Mouse (Mus musculus): Measurements from ENCODE around the gene Bicdl1. TPM values are rescaled to one million over a fixed set of nuclear protein-coding genes. Genes with fewer than 3 reads are reported as not detected.

Gene Bicdl1
- polyA plus RNA-seq, 1 experiment from 2014 or later = 13.9 TPM

DNA sequence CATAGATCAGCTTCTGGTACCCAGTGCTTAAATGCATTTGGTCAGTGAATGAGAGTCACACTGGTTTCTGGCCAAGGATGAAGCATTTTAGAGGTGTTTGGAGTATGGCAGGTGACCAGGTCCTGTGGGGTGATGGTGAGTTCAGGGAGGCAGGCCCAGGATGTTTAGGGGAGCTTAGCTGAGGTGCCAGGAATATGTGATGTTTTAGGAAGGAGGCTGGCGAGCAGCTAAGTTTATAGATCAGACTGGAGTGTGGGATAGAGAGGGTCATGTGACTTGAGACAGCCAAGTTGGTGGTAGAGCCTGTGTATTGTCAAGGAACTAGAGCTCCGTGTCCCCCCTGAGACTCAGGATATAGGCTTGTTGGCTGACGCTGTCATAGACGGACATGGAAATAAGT lies 98.4 kb downstream of the Bicdl1 start:
- Histone ChIP-seq H3K4me1 (ENCODE audit: control insufficient read depth, insufficient read depth, low read length) (peaks cover 13% of the 10 kb centered on the region), H3K27ac (ENCODE audit: low read depth, low read length) (no peak overlapping the region), H3K4me3 (ENCODE audit: low read depth, low read length) (peak overlapping the region; percentile 98), H3K9ac (ENCODE audit: low read length) (no peak overlapping the region), H3K27me3 (ENCODE audit: control insufficient read depth, insufficient read depth, low read length) (no peaks in the 10 kb centered on the region), H3K36me3 (ENCODE audit: control insufficient read depth, insufficient read depth, low read length) (no peaks in the 10 kb centered on the region), H3K4me2 (ENCODE audit: low read depth) (peak overlapping the region; percentile 38), H3K9me3 (ENCODE audit: control insufficient read depth, low read length) (no peaks in the 10 kb centered on the region)
- DNase-seq (ENCODE audit: low spot score) (no peak), ATAC-seq (ENCODE audit: insufficient read depth, low FRiP score, low TSS enrichment) (no peak)
- WGBS = 79% methylated on average over 4 of the region's 4 CpGs

DNA sequence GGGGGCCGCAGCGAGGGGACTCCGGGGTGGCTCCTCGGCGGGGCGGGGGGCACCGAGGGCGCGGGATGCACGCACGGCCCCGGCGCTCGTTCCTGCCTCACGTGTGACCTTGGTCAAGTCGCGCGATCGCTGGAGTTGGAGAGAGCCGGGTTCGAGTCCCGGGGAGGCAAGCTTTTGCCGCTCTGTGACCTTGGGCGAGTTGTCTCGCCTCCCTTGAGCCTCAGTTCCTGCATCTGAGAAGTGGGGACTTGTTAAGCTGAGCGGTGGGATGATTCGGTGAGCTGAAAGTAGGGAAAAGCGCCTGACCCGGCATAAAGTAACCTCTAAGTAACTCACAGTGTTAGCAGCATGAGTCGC lies 99.1 kb downstream of the Bicdl1 start:
- WGBS = 2% methylated on average over 30 of the region's 30 CpGs
- peak; percentile 37 for DNase-seq (ENCODE audit: low spot score)
- ATAC-seq (ENCODE audit: insufficient read depth, low FRiP score, low TSS enrichment) = peak; percentile 8; the same call in 1 of the 2 replicates
- Histone ChIP-seq H3K4me3 (ENCODE audit: low read depth, low read length) (peak overlapping the region; percentile 98), H3K27me3 (ENCODE audit: control insufficient read depth, insufficient read depth, low read length) (no peaks in the 10 kb centered on the region), H3K9ac (ENCODE audit: low read length) (peak overlapping the region; percentile 84), H3K4me1 (ENCODE audit: control insufficient read depth, insufficient read depth, low read length) (peaks cover 13% of the 10 kb centered on the region), H3K9me3 (ENCODE audit: control insufficient read depth, low read length) (no peaks in the 10 kb centered on the region), H3K27ac (ENCODE audit: low read depth, low read length) (peak overlapping the region; percentile 86), H3K36me3 (ENCODE audit: control insufficient read depth, insufficient read depth, low read length) (no peaks in the 10 kb centered on the region), H3K4me2 (ENCODE audit: low read depth) (peak overlapping the region; percentile 38)

DNA sequence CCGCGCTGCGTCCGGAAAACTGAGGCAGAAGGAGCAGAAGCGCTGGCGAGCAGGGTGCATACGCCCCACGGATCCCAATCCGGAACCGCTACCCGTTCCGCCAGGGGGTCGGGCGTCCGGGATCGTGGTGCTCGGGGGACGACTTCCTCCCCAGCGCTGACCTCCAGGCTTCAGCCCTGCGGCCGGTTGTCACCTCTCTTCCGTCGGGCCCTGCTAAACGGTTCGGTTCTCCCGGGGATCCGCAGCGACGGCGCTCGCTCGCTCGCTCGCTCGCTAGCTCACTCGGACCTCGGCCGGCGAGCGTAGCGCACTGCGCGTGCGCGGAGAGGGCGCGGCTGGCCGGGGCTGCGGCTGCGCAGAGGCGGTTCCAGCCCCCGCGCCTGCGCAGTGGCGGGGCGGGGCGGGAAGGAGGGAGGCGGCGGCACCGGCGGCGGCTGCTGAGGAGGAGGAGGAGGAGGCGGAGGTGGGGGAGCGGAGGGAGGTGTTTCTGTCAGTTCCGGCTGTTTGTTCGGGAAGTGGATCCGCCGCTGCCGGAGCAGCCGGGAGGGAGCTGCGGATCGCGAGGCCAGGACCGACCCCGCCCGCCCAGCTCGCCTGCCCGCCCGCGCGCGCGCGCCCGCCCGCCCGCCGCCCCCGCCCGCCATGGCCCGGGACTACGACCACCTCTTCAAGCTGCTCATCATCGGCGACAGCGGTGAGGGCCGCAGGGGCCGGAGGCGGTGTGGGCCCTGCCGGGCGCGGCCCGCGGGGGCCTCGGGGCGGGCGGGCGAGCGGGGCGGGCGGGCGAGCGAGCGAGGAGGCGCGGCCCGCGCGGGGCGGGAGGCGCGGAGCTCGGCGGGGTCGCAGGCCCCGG lies 99.7 kb downstream of the Bicdl1 start, which contains the start of gene Rab35:
Gene Rab35, plus strand, starts transcription at position 404 of the 853 bp plus-strand sequence.
- Histone ChIP-seq H3K36me3 (ENCODE audit: control insufficient read depth, insufficient read depth, low read length) (no peaks in the 10 kb centered on the region), H3K4me1 (ENCODE audit: control insufficient read depth, insufficient read depth, low read length) (peaks cover 13% of the 10 kb centered on the region), H3K27me3 (ENCODE audit: control insufficient read depth, insufficient read depth, low read length) (no peaks in the 10 kb centered on the region), H3K27ac (ENCODE audit: low read depth, low read length) (peak within 1 kb of the TSS; percentile 86), H3K4me2 (ENCODE audit: low read depth) (peak within 1 kb of the TSS; percentile 38), H3K4me3 (ENCODE audit: low read depth, low read length) (peak within 1 kb of the TSS; percentile 98), H3K9me3 (ENCODE audit: control insufficient read depth, low read length) (no peaks in the 10 kb centered on the region), H3K9ac (ENCODE audit: low read length) (peak within 1 kb of the TSS; percentile 84)
- DNase-seq (ENCODE audit: low spot score) (peak; percentile 99), ATAC-seq (ENCODE audit: insufficient read depth, low FRiP score, low TSS enrichment) (peak; percentile 76)
- 1% methylated on average over 82 of the region's 125 CpGs for WGBS

DNA sequence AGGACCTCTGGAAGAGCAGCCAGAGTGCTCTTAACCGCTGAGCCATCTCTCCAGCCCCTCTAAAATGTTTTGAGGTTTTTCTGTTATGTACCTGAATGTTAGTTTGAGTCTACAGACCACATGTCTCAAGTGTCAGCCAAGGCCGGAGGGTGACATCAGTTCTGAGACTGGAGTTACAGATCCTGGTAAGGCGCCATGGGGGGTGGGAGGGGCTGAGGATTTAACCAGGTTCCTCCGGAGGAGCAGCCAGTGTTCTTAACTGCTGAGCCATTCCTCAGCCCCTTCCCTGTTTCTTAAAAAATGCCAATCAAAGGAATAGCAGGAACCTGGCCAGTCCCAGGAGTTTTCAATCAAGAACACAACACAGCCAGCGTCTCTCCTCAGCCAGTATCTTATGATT lies 101.1 kb downstream of the Bicdl1 start:
- no peak overlapping the region for H3K27ac ChIP-seq (ENCODE audit: low read depth, low read length)
- no peaks in the 10 kb centered on the region for H3K9me3 ChIP-seq (ENCODE audit: control insufficient read depth, low read length)
- no peak overlapping the region for H3K4me3 ChIP-seq (ENCODE audit: low read depth, low read length)
- H3K36me3 ChIP-seq (ENCODE audit: control insufficient read depth, insufficient read depth, low read length) = no peaks in the 10 kb centered on the region
- DNase-seq (ENCODE audit: low spot score) (no peak), ATAC-seq (ENCODE audit: insufficient read depth, low FRiP score, low TSS enrichment) (no peak)
- peaks cover 13% of the 10 kb centered on the region for H3K4me1 ChIP-seq (ENCODE audit: control insufficient read depth, insufficient read depth, low read length)
- WGBS = 66% methylated on average over 5 of the region's 5 CpGs
- no peak overlapping the region for H3K4me2 ChIP-seq (ENCODE audit: low read depth)
- H3K9ac ChIP-seq (ENCODE audit: low read length) = no peak overlapping the region
- no peaks in the 10 kb centered on the region for H3K27me3 ChIP-seq (ENCODE audit: control insufficient read depth, insufficient read depth, low read length)

DNA sequence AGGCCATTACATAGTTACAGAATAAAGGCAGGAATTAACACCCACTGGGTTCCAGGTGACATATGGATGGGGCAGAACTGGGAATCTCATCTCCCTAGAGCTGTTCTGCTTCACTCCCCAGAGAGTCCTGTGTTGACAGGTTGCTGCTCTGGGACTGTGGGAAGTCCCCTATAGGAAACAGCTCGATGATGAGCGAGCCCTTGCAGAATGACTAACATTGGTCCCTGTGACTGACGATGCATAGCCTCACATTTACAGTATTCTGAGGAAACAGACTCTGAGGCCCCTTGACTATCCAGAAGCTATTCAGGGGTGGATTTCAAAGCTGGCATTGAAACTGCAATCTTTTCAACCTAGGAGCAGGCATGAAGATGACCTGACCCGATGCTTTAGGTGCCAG lies 101.7 kb downstream of the Bicdl1 start:
- Histone ChIP-seq H3K4me2 (ENCODE audit: low read depth) (no peak overlapping the region), H3K9me3 (ENCODE audit: control insufficient read depth, low read length) (no peaks in the 10 kb centered on the region), H3K27ac (ENCODE audit: low read depth, low read length) (no peak overlapping the region), H3K4me1 (ENCODE audit: control insufficient read depth, insufficient read depth, low read length) (peaks cover 13% of the 10 kb centered on the region), H3K36me3 (ENCODE audit: control insufficient read depth, insufficient read depth, low read length) (no peaks in the 10 kb centered on the region), H3K4me3 (ENCODE audit: low read depth, low read length) (no peak overlapping the region), H3K27me3 (ENCODE audit: control insufficient read depth, insufficient read depth, low read length) (no peaks in the 10 kb centered on the region), H3K9ac (ENCODE audit: low read length) (no peak overlapping the region)
- DNase-seq (ENCODE audit: low spot score) (no peak), ATAC-seq (ENCODE audit: insufficient read depth, low FRiP score, low TSS enrichment) (no peak)
- WGBS = 84% methylated on average over 4 of the region's 4 CpGs

DNA sequence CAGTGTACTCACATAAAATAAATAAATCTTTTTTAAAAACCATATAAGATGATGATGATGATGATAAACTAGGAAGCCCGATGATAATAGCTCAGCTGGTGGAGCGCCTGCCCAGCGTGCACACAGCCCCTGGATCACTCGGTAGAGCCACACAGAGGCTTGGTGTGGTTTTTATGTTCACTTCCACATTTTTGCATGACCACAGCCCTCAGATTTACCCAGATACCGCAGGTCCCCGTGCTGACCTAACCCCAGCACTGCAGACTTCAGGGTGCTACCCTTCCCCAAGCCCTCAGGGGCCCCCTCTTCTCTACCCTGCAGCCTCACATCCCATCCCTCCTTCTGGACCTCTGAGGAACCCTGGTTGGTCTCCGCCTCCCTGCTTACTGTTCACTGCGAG lies 103.3 kb downstream of the Bicdl1 start:
- Histone ChIP-seq H3K9me3 (ENCODE audit: control insufficient read depth, low read length) (no peaks in the 10 kb centered on the region), H3K4me2 (ENCODE audit: low read depth) (no peak overlapping the region), H3K4me1 (ENCODE audit: control insufficient read depth, insufficient read depth, low read length) (peaks cover 13% of the 10 kb centered on the region), H3K36me3 (ENCODE audit: control insufficient read depth, insufficient read depth, low read length) (no peaks in the 10 kb centered on the region; the same call in 1 of the 2 replicates), H3K27me3 (ENCODE audit: control insufficient read depth, insufficient read depth, low read length) (no peaks in the 10 kb centered on the region), H3K9ac (ENCODE audit: low read length) (no peak overlapping the region), H3K27ac (ENCODE audit: low read depth, low read length) (no peak overlapping the region), H3K4me3 (ENCODE audit: low read depth, low read length) (no peak overlapping the region)
- DNase-seq (ENCODE audit: low spot score) (no peak), ATAC-seq (ENCODE audit: insufficient read depth, low FRiP score, low TSS enrichment) (no peak)
- WGBS = 83% methylated on average over 8 of the region's 8 CpGs

DNA sequence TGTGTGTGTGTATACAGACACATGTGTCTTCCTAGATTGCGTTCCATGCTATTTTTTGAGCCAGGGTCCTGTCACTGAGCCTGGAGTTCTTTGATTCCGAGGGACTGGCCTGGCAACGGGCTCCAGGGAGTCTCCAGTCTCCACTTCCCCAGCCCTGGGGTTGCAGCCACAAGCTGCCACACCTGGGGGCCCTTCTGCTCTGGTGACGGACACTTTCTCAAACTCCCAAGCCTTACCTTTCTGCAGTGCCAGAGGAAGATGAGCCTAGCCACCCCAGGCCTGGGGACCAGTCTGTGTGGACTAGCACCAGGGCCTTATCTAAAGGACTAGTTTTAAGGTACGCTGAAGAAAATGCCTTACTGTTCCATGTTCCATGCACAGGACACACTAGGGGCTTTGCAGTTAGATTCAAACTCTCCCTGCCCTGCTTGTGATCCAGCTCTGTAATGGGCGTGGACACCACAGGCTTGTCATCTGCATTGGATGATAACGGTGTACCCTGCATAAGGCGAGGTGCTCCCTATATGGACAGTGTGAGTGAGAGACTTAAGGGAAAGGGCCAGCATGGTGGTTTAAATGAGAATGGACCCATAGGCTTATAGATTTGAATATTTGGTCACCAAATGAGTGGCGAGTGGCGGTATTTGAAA lies 105.1 kb downstream of the Bicdl1 start:
- H3K4me3 ChIP-seq (ENCODE audit: low read depth, low read length) = no peak overlapping the region
- ATAC-seq (ENCODE audit: insufficient read depth, low FRiP score, low TSS enrichment) (no peak), DNase-seq (ENCODE audit: low spot score) (no peak)
- no peak overlapping the region for H3K9ac ChIP-seq (ENCODE audit: low read length)
- no peaks in the 10 kb centered on the region for H3K27me3 ChIP-seq (ENCODE audit: control insufficient read depth, insufficient read depth, low read length)
- 88% methylated on average over 10 of the region's 10 CpGs for WGBS
- peaks cover 2% of the 10 kb centered on the region for H3K36me3 ChIP-seq (ENCODE audit: control insufficient read depth, insufficient read depth, low read length)
- no peak overlapping the region for H3K4me2 ChIP-seq (ENCODE audit: low read depth)
- H3K4me1 ChIP-seq (ENCODE audit: control insufficient read depth, insufficient read depth, low read length) = peaks cover 5% of the 10 kb centered on the region; the same call in 1 of the 2 replicates
- H3K27ac ChIP-seq (ENCODE audit: low read depth, low read length) = no peak overlapping the region
- no peaks in the 10 kb centered on the region for H3K9me3 ChIP-seq (ENCODE audit: control insufficient read depth, low read length)

DNA sequence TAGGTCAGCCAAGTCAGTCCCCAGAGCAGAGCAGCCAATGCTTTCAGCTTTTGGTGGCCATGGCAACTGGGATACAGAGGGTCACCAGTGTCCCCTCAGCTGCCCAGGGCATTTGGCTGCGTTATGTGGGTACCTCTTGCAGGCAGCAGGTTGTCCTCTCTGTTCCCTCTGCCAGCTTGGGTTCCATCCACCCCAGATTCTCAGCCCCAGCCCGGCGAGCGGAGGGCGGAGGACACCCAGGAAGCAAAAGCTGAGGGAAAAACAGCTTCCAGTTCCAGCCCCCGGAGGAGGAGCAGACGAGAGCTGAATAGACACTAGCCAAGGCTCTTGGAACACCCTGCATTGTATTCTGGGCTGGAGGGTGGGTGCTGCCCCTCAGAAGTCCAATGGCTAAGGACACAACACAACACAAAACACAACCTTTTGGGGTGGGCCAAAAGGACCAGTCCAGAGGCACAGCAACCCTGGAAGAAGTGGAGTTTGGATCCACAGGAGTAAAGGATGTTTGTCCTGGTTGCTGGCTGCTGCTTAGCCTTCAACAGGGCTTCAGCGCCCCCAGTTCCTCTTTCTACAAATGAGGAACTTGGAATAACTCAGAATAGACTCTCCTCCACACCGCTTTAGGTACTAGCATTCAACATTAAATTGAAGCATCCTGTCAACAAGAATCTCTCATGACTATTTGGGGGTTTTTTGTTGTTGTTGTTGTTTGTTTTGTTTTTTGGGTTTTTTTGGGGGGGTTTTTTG lies 107.6 kb downstream of the Bicdl1 start:
- Histone ChIP-seq H3K9ac (ENCODE audit: low read length) (no peak overlapping the region), H3K9me3 (ENCODE audit: control insufficient read depth, low read length) (no peaks in the 10 kb centered on the region), H3K36me3 (ENCODE audit: control insufficient read depth, insufficient read depth, low read length) (peaks cover 10% of the 10 kb centered on the region), H3K4me2 (ENCODE audit: low read depth) (no peak overlapping the region), H3K27ac (ENCODE audit: low read depth, low read length) (no peak overlapping the region), H3K27me3 (ENCODE audit: control insufficient read depth, insufficient read depth, low read length) (no peaks in the 10 kb centered on the region), H3K4me1 (ENCODE audit: control insufficient read depth, insufficient read depth, low read length) (no peaks in the 10 kb centered on the region), H3K4me3 (ENCODE audit: low read depth, low read length) (no peak overlapping the region)
- 77% methylated on average over 9 of the region's 9 CpGs for WGBS
- ATAC-seq (ENCODE audit: insufficient read depth, low FRiP score, low TSS enrichment) (no peak), DNase-seq (ENCODE audit: low spot score) (no peak)
